Mouse (Mus musculus) hindbrain, embryonic 14.5 days (tissue): ENCODE data around the gene Stam2. TPM values are rescaled to one million over a fixed set of nuclear protein-coding genes. Genes with fewer than 3 reads are reported as not detected.

Source experiments
- ATAC-seq: fragments of 200-750 bp; cut with Nextera tagmentation; 2 replicates; pipeline ENCODE4 v1.8.0; 2017; ENCODE audit warnings: moderate number of reproducible peaks, mild to moderate bottlenecking, moderate TSS enrichment, moderate library complexity; ENCODE audit not compliant: low FRiP score
- DNase-seq: peaks from one replicate; pipeline ENCODE4 v3.0.0-alpha.2; 2015; ENCODE audit warnings: low spot score
- H3K27ac ChIP-seq: fragments of 300-500 bp; sonication (generic); 2 replicates; pipeline ENCODE4 v1.5.1; 2014; ENCODE audit warnings: mild to moderate bottlenecking, moderate library complexity
- H3K27me3 ChIP-seq: fragments of 300-500 bp; sonication (generic); 2 replicates; pipeline ENCODE4 v1.6.1; 2014; ENCODE audit warnings: mild to moderate bottlenecking, low read length, mixed read lengths; ENCODE audit not compliant: control insufficient read depth, insufficient read depth
- H3K36me3 ChIP-seq: fragments of 300-500 bp; sonication (generic); replicated peaks from 2 replicates; pipeline ENCODE4 v1.6.1; 2014; ENCODE audit not compliant: control insufficient read depth, insufficient read depth
- H3K4me1 ChIP-seq: fragments of 300-500 bp; sonication (generic); replicated peaks from 2 replicates; pipeline ENCODE4 v1.6.1; 2014; ENCODE audit warnings: antibody characterized with exemption, low read length, mixed read lengths; ENCODE audit not compliant: control insufficient read depth, insufficient read depth
- H3K4me2 ChIP-seq: fragments of 300-500 bp; sonication (generic); replicated peaks from 2 replicates; pipeline ENCODE4 v1.6.1; 2014; ENCODE audit warnings: mild to moderate bottlenecking, moderate library complexity
- H3K4me3 ChIP-seq: fragments of 300-500 bp; sonication (generic); replicated peaks from 2 replicates; pipeline ENCODE4 v1.5.1; 2014; ENCODE audit warnings: mild to moderate bottlenecking, low read length
- H3K9ac ChIP-seq: fragments of 300-500 bp; sonication (generic); 2 replicates; pipeline ENCODE4 v1.6.1; 2014
- H3K9me3 ChIP-seq: fragments of 300-500 bp; sonication (generic); 2 replicates; pipeline ENCODE4 v1.6.1; 2016; ENCODE audit warnings: low read length; ENCODE audit not compliant: control insufficient read depth
- WGBS: fragments of 180-500 bp; shearing (Covaris S2); extraction: QIAGEN DNeasy Blood & Tissue Kit; methylation state at CpG from one replicate; pipeline ENCODE4 v1.1.7; 2014; 5-methylcytosine and 5-hydroxymethylcytosine counted together
- polyA plus RNA-seq: library from polyadenylated mRNA; unstranded; fragments of >200 nt; fragmentation: Nextera tagmentation; extraction: Ambion mirVana; gene quantifications from 2 replicates; pipeline ENCODE4 v1.2.1, GENCODE M21; 2014

The Stam2 gene
- polyA plus RNA-seq, 1 experiment from 2014 or later: 46.9 TPM

DNA sequence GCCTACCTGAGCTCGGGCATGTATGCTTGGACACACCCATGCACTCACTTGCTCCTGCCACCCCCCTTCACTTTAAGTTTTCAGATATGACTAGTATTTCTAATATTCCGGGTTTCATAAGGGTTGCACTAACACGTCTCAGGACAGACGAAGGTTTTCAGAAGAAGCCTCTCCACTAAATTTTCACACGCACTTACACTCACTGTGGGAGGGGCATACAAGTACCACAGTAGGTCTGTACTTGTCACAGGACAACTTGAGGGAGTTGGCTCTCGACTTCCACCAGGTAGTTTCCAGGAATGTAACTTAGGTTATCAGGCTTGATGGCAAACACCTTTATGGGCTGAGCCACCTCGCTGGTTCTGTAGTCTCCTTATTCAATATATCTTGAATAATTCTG, 8.4 kb downstream of the Stam2 start:
- no peaks in the 10 kb centered on the region for H3K36me3 ChIP-seq
- ATAC-seq (no peak), DNase-seq (no peak)
- H3K4me2 ChIP-seq: no peak overlapping the region
- H3K9me3 ChIP-seq: no peaks in the 10 kb centered on the region
- H3K27ac ChIP-seq: no peak overlapping the region
- no peak overlapping the region for H3K4me3 ChIP-seq
- no peak overlapping the region for H3K9ac ChIP-seq
- H3K4me1 ChIP-seq: no peaks in the 10 kb centered on the region
- H3K27me3 ChIP-seq: no peaks in the 10 kb centered on the region
- WGBS: 91% methylated on average over 7 of the region's 7 CpGs

DNA sequence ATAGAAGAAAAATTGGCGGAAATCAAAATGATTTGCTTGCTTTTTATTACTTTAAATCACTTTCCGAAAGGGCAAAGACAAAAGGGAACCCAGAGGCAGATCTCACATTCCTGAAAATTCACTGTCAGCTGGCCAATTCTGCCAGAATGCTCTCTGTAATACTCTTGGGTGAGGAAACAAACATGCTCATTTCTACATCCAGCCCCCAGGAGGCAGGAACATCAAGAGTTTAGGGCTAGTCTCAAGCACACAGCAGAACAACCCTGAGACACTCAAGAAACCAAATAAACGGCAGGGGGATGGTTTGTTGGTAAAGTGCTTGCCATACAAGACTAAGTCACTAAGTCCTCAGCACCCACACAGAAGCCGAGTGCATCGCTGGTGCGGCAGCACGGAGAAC, 9.5 kb downstream of the Stam2 start:
- 91% methylated on average over 7 of the region's 7 CpGs for WGBS
- no peak for DNase-seq

DNA sequence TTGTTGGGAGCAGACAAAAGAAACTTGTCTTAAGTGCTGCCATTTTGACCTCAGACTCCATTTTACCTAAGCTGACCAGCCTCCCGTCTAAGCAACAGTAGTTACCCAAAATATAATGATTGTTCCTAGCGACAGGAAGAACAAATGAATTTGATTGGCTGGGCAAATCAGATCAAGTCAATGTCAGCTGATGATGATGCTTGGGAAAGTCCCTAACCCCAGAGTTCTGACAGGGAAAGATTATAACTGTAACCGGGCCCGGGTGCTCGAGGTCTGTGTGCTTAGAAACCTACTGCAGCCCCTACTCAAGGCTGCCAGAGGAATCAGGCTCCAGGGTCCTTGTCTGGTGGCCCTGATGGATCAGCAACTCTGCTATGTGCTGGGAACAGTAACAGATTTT, 10.1 kb downstream of the Stam2 start:
- H3K36me3 ChIP-seq: no peaks in the 10 kb centered on the region
- H3K9ac ChIP-seq: no peak overlapping the region
- no peak overlapping the region for H3K4me2 ChIP-seq
- H3K27me3 ChIP-seq: no peaks in the 10 kb centered on the region
- no peak overlapping the region for H3K27ac ChIP-seq
- ATAC-seq: no peak
- WGBS: 77% methylated on average over 5 of the region's 5 CpGs
- no peak for DNase-seq
- no peaks in the 10 kb centered on the region for H3K9me3 ChIP-seq
- no peaks in the 10 kb centered on the region for H3K4me1 ChIP-seq
- no peak overlapping the region for H3K4me3 ChIP-seq

More for the DNA sequence above, 9.5 kb downstream of the Stam2 start:
- Histone ChIP-seq H3K9me3 (no peaks in the 10 kb centered on the region), H3K27ac (no peak overlapping the region), H3K4me3 (no peak overlapping the region), H3K9ac (no peak overlapping the region), H3K4me2 (no peak overlapping the region), H3K27me3 (no peaks in the 10 kb centered on the region), H3K4me1 (no peaks in the 10 kb centered on the region), H3K36me3 (no peaks in the 10 kb centered on the region)
- no peak for ATAC-seq

DNA sequence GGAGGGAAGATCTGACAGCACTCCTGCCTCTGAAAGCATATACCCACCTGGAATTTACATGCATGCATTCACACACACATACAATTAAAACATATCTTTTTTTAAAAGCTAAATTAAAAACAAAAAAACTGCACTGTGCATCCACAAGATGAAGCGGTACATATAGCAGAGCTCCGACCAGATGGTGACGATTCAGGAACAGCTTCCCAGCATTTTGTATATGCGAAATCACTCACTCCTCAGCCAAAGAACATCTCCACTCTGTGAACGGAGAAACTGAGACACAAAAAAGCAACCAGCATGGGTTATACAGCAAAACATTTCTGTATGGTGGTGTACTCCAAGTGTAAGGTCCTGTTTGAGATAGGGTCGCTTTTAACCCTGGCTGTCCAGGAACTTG, 11.2 kb downstream of the Stam2 start:
- Histone ChIP-seq H3K27me3 (no peaks in the 10 kb centered on the region), H3K9me3 (no peaks in the 10 kb centered on the region), H3K4me3 (no peak overlapping the region), H3K27ac (no peak overlapping the region), H3K36me3 (no peaks in the 10 kb centered on the region), H3K4me1 (no peaks in the 10 kb centered on the region), H3K9ac (no peak overlapping the region), H3K4me2 (no peak overlapping the region)
- 96% methylated on average over 6 of the region's 6 CpGs for WGBS
- ATAC-seq (no peak), DNase-seq (no peak)

DNA sequence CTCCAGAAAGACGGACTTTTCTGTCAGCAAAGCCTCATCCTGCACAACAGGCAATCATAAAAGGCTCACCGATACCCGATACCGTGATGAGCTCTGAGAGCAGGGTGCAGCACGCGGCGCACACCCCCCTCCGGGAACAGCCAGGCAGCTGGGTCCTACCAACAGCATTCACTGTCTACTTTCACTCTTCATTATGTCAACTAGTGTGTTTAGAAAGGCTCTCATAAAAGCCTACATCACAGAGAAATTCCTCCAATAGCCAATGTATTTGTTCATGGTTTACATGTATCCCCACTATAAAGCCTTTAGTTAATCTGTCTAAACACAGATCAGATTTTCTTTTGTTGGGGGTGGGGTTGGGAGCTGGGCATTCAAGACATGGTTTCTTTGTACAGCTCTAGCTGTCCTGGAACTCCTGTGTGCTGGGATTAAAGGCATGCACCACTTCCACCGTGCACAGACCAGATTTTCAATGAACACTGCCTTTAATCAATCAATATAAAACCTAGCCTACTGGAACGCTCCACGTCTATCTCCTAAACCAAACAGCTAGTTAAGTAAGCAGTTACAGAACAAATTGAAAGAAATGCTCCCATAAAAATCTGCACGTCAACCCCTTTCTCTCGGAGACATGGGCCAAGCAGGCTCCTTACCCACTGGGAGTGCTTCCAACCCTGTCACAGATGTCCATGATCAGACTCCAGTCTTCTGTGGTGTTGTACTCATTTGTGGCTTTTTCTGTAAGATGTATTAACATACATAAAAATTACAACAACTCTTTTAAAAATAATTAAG, 21.7 kb downstream of the Stam2 start:
- H3K9ac ChIP-seq: no peak overlapping the region
- no peaks in the 10 kb centered on the region for H3K27me3 ChIP-seq
- ATAC-seq: no peak
- WGBS: 48% methylated on average over 13 of the region's 13 CpGs
- no peaks in the 10 kb centered on the region for H3K9me3 ChIP-seq
- H3K4me1 ChIP-seq: no peaks in the 10 kb centered on the region
- 0 out of 2 replicates have a peak, but pooled peaks cover 2% of the 10 kb centered on the region for H3K36me3 ChIP-seq
- H3K27ac ChIP-seq: peak overlapping the region; percentile 38; the same call in 1 of the 2 replicates
- no peak for DNase-seq
- no peak overlapping the region for H3K4me3 ChIP-seq
- H3K4me2 ChIP-seq: peak overlapping the region; percentile 5

DNA sequence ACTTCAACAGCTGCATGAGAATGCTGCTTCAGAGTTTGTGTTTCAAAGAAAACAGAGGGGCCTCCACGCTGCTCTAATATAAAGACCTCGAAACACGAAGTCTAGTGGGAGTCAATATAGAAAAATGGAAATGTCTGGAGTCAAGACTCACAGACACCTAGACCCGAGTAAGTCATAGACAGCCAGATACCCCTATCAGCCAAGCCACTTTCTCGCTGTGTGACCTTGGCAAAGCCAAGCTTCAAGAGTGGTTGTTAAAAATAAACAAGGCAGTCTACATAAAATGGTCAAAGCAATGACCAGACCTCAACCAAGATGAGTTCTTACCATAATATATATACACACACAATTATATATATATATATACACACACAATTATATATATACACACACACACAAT, 25.0 kb downstream of the Stam2 start:
- WGBS: 96% methylated on average over 5 of the region's 5 CpGs
- Histone ChIP-seq H3K27me3 (no peaks in the 10 kb centered on the region), H3K4me2 (no peak overlapping the region), H3K9ac (no peak overlapping the region), H3K4me3 (no peak overlapping the region), H3K9me3 (no peaks in the 10 kb centered on the region), H3K4me1 (no peaks in the 10 kb centered on the region), H3K27ac (no peak overlapping the region), H3K36me3 (peaks cover 26% of the 10 kb centered on the region)
- ATAC-seq: no peak
- DNase-seq: no peak

DNA sequence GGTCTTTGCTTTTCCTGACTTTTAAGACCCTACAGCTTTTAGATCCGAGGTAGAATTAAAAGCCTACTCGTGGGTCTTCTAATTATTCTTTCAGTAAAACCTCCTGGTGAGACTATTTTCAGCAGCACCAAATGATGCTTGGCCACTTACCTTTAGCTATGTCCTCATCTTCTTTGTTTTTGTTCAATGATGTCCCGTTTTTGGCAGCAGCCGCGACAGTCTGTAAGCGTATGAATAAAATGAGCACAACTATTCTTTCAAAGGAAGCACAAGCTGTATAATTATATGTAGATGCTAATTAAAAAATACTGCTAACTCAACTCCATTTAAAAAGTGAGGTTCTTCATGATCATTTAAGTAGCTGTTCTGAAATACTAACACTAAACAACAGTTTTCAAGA, 26.5 kb downstream of the Stam2 start:
- 82% methylated on average over 6 of the region's 6 CpGs for WGBS
- Histone ChIP-seq H3K9me3 (no peaks in the 10 kb centered on the region), H3K4me2 (no peak overlapping the region), H3K36me3 (peaks cover 26% of the 10 kb centered on the region), H3K27ac (no peak overlapping the region), H3K4me1 (no peaks in the 10 kb centered on the region), H3K9ac (no peak overlapping the region), H3K27me3 (no peaks in the 10 kb centered on the region), H3K4me3 (no peak overlapping the region)
- ATAC-seq (no peak), DNase-seq (no peak)

DNA sequence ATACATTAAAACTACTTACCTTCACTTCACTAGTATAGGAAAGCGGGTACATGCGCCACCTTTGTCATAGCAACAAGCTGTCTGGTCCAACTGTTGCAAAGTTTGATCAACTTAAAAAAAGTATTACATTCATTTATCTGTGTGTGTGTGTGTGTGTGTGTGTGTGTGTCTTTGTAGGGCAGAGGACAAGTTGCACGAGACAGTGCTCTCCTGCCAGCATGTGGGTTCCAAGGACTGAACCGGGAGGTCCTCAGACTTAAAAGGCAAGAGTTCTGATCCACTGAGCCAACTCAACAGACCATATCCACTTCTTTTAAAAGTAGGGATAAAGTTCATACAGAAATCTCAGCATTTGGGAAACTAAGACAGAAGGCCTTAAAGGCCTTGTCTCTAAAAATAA, 28.0 kb downstream of the Stam2 start:
- Histone ChIP-seq H3K36me3 (peaks cover 37% of the 10 kb centered on the region), H3K4me1 (no peaks in the 10 kb centered on the region), H3K4me2 (no peak overlapping the region), H3K27me3 (no peaks in the 10 kb centered on the region), H3K9ac (no peak overlapping the region), H3K4me3 (no peak overlapping the region), H3K27ac (no peak overlapping the region), H3K9me3 (no peaks in the 10 kb centered on the region)
- ATAC-seq: no peak
- WGBS: 95% methylated on average over 4 of the region's 4 CpGs
- no peak for DNase-seq

DNA sequence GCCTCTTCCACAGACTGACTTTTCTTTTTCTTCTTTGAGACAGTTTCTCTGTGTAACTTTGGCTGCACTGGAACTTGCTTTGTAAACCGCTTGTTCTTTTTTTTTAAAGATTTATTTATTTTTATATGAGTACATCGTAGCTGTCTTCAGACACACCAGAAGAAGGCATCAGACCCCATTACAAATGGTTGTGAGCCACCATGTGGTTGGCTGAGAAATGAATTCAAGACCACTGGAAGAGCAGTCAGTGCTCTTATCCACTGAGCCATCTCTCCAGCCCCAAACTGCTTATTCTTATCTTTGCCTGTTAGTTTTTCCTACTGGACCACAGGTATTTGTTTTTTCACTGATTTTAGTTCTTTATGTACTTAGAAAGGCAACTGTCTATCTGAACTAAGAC, 31.3 kb downstream of the Stam2 start:
- H3K36me3 ChIP-seq: peaks cover 50% of the 10 kb centered on the region
- H3K27me3 ChIP-seq: no peaks in the 10 kb centered on the region
- 84% methylated on average over 2 of the region's 2 CpGs for WGBS
- no peak overlapping the region for H3K4me3 ChIP-seq
- H3K4me2 ChIP-seq: no peak overlapping the region
- no peak overlapping the region for H3K9ac ChIP-seq
- DNase-seq (no peak), ATAC-seq (no peak)
- H3K9me3 ChIP-seq: no peaks in the 10 kb centered on the region
- no peak overlapping the region for H3K27ac ChIP-seq
- H3K4me1 ChIP-seq: no peaks in the 10 kb centered on the region

DNA sequence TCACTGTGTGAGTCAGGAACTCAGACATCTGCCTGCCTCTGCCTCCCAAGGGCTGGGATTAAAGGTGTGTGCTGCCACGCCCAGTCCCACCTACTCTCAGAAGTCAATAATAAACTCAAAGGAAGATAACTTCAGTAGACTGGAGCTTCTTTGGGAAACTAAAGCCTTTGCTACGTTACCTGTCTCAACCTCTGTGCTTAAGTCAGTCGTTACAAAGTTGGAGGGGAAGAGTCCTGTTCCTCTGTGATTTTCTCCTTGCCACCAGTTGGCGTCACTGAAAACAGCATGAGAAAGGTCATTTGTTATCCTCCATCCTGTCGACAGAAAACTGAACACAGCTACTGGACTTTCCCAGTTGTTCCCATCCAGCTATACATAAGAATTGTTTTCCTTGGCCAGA, 32.7 kb downstream of the Stam2 start:
- 97% methylated on average over 5 of the region's 5 CpGs for WGBS
- Histone ChIP-seq H3K36me3 (peaks cover 50% of the 10 kb centered on the region), H3K27me3 (no peaks in the 10 kb centered on the region)

More for the DNA sequence above, 32.7 kb downstream of the Stam2 start:
- ATAC-seq (no peak), DNase-seq (no peak)
- Histone ChIP-seq H3K9me3 (no peaks in the 10 kb centered on the region), H3K4me2 (no peak overlapping the region), H3K4me1 (no peaks in the 10 kb centered on the region), H3K4me3 (no peak overlapping the region), H3K9ac (no peak overlapping the region), H3K27ac (no peak overlapping the region)
